10 mouse cellular contexts compared by ENCODE assay signal in the genomic region with DNA sequence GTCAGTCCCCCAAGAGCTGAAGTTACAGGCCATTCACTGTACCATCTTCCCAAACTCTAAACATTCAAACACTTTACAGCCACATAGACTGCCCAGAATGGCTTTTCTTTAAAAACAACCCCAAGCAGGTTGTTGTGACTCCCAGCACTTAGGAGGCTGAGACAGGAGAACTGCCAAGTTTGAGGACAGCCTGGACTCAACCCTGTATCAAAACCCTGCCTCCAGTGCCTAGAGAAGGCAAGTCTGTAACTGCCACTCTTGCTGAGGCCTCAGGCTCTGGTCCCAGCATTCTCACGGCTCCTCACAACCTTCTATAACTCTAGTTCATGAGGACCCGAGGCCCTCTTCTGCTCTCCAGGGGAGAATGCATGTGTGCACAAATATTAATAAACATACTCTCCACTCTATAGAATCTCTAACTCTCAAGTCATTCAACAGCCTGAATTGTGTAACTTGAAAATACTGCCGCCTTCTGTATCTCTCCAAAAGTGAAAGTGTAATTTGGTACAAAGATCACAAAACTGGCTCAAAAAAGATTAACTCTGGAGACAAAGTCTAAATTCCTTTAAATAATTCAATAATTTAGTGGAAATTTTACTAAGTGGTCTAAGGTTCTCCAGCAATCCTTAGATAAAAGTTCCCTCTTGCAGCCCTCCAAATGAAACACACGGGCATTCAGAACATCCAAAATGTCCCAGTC. TPM values are rescaled to one million over a fixed set of nuclear protein-coding genes. Genes with fewer than 3 reads are reported as not detected.
DNase-seq lines count a peak whose midpoint lies in the region; ATAC-seq and TF ChIP-seq lines count a peak whose summit lies in the region.
"Had no signal": no experiment of that assay in that cellular context is flagged by ENCODE, and none has a peak within 500 bp of the region (broad histone marks: within the 10 kb centered on the region; RNA-seq: fewer than 3 reads in every experiment).

No protein-coding gene starts in this region.

- peak; percentile 28 for DNase-seq in CD4-positive, CD25-positive, alpha-beta regulatory T cell, adult 2 months (ENCODE audit: low read depth, low spot score)
- DNase-seq in hindbrain, postnatal 0 days (ENCODE audit: low spot score), result no peak
- DNase-seq in A20 (ENCODE audit: low read depth, low spot score), result peak; percentile 32
- DNase-seq in thymus, postnatal 0 days (ENCODE audit: low spot score), result no peak
- no peak for DNase-seq in embryo, embryonic 10 days (ENCODE audit: low spot score)
- DNase-seq: lung, postnatal 4 days had no signal

- H3K4me3 ChIP-seq in hindbrain, postnatal 0 days (ENCODE audit: low read length), result no peak overlapping the region
- H3K4me3 ChIP-seq in hindbrain, embryonic 13.5 days, result no peak overlapping the region
- H3K4me3 ChIP-seq in intestine, embryonic 16.5 days (ENCODE audit: low read length), result no peak overlapping the region
- H3K4me3 ChIP-seq: layer of hippocampus, adult 2 months had no signal

- no peaks in the 10 kb centered on the region for H3K27me3 ChIP-seq in hindbrain, postnatal 0 days (ENCODE audit: insufficient read depth, low read length)
- H3K27me3 ChIP-seq in hindbrain, embryonic 13.5 days, result no peaks in the 10 kb centered on the region
- H3K27me3 ChIP-seq in intestine, embryonic 16.5 days (replicated peaks; ENCODE audit: control insufficient read depth, insufficient read depth, low read length), result no peaks in the 10 kb centered on the region

- H3K9me3 ChIP-seq in hindbrain, postnatal 0 days (ENCODE audit: low read length), result no peaks in the 10 kb centered on the region
- no peaks in the 10 kb centered on the region for H3K9me3 ChIP-seq in hindbrain, embryonic 13.5 days
- no peaks in the 10 kb centered on the region for H3K9me3 ChIP-seq in intestine, embryonic 16.5 days (ENCODE audit: control insufficient read depth, low read length)

- WGBS in hindbrain, postnatal 0 days, result 69% methylated on average over 4 of the region's 4 CpGs
- WGBS in hindbrain, embryonic 13.5 days, result 81% methylated on average over 4 of the region's 4 CpGs
- 56% methylated on average over 4 of the region's 4 CpGs for WGBS in intestine, embryonic 16.5 days

- H3K27ac ChIP-seq in hindbrain, postnatal 0 days, result no peak overlapping the region
- H3K27ac ChIP-seq in hindbrain, embryonic 13.5 days, result no peak overlapping the region
- H3K27ac ChIP-seq in intestine, embryonic 16.5 days (ENCODE audit: low read length), result no peak overlapping the region
- H3K27ac ChIP-seq: layer of hippocampus, adult 2 months had no signal

- H3K9ac ChIP-seq in hindbrain, postnatal 0 days (replicated peaks; ENCODE audit: low read length), result no peak overlapping the region
- no peak overlapping the region for H3K9ac ChIP-seq in hindbrain, embryonic 13.5 days
- H3K9ac ChIP-seq in intestine, embryonic 16.5 days (ENCODE audit: low read depth, low read length), result no peak overlapping the region

- no peak for ATAC-seq in CD4-positive, CD25-positive, alpha-beta regulatory T cell, adult 4 months
- ATAC-seq in hindbrain, postnatal 0 days, result no peak
- no peak for ATAC-seq in hindbrain, embryonic 13.5 days (ENCODE audit: low FRiP score)
- ATAC-seq in intestine, embryonic 16.5 days, result no peak

- H3K36me3 ChIP-seq in hindbrain, postnatal 0 days (ENCODE audit: insufficient read depth, low read length), result no peaks in the 10 kb centered on the region
- no peaks in the 10 kb centered on the region for H3K36me3 ChIP-seq in hindbrain, embryonic 13.5 days
- no peaks in the 10 kb centered on the region for H3K36me3 ChIP-seq in intestine, embryonic 16.5 days (ENCODE audit: control insufficient read depth, insufficient read depth, low read length)

- peaks cover 2% of the 10 kb centered on the region; the same call in 1 of the 2 replicates for H3K4me1 ChIP-seq in hindbrain, postnatal 0 days (ENCODE audit: insufficient read depth, low read length)
- H3K4me1 ChIP-seq in hindbrain, embryonic 13.5 days (replicated peaks), result peaks cover 40% of the 10 kb centered on the region
- peaks cover 17% of the 10 kb centered on the region for H3K4me1 ChIP-seq in intestine, embryonic 16.5 days (ENCODE audit: control insufficient read depth, insufficient read depth, low read length)

- H3K4me2 ChIP-seq in hindbrain, postnatal 0 days (ENCODE audit: low read depth, low read length), result peak overlapping the region; percentile 76; the same call in 1 of the 2 replicates
- no peak overlapping the region for H3K4me2 ChIP-seq in hindbrain, embryonic 13.5 days
- peak overlapping the region; percentile 7; the same call in 1 of the 2 replicates for H3K4me2 ChIP-seq in intestine, embryonic 16.5 days (ENCODE audit: low read depth, low read length)

- no peak for TF ChIP-seq CTCF in hindbrain, postnatal 0 days (IDR thresholded peaks at IDR 0.05; ENCODE audit: low read depth)

RNA-seq across cellular contexts. Expression of a gene that starts 2.8 kb away (rescaled TPM):
- 10 to 100 TPM; 60.5 to 81.2 TPM for polyA plus RNA-seq in CD4-positive, CD25-positive, alpha-beta regulatory T cell, adult 4 months (2017; shearing (Covaris generic))
- total RNA-seq in hindbrain, postnatal 0 days (2014; rRNA removed), result 34.3 and 46.5 TPM in 2 replicates
- 60.8 and 73.8 TPM in 2 replicates for polyA plus RNA-seq in hindbrain, postnatal 0 days (2015; fragmentation: Nextera tagmentation; extraction: Ambion mirVana)
- 81.8 and 83.9 TPM in 2 replicates for polyA plus RNA-seq in hindbrain, embryonic 13.5 days (2015; fragmentation: Nextera tagmentation; extraction: Ambion mirVana)
- polyA plus RNA-seq in intestine, embryonic 16.5 days (2015; fragmentation: Nextera tagmentation; extraction: Ambion mirVana), result 35.1 and 56.8 TPM in 2 replicates
- 53.3 and 60.7 TPM in 2 replicates for polyA plus RNA-seq in thymus, postnatal 0 days (2015; fragmentation: Nextera tagmentation; extraction: Ambion mirVana)

RNA-seq across cellular contexts. Expression of a gene that starts 39.3 kb away (rescaled TPM):
- 100 to 1,000 TPM; 150 to 275 TPM for polyA plus RNA-seq in CD4-positive, CD25-positive, alpha-beta regulatory T cell, adult 4 months (2017; shearing (Covaris generic))
- 94.4 and 108 TPM in 2 replicates for total RNA-seq in hindbrain, postnatal 0 days (2014; rRNA removed)
- polyA plus RNA-seq in hindbrain, postnatal 0 days (2015; fragmentation: Nextera tagmentation; extraction: Ambion mirVana), result 66.4 and 75.2 TPM in 2 replicates
- 109 TPM in 2 replicates for polyA plus RNA-seq in hindbrain, embryonic 13.5 days (2015; fragmentation: Nextera tagmentation; extraction: Ambion mirVana)
- polyA plus RNA-seq in intestine, embryonic 16.5 days (2015; fragmentation: Nextera tagmentation; extraction: Ambion mirVana), result 75.0 and 75.7 TPM in 2 replicates
- polyA plus RNA-seq in thymus, postnatal 0 days (2015; fragmentation: Nextera tagmentation; extraction: Ambion mirVana), result 73.0 and 82.9 TPM in 2 replicates

Comparison
In these comparisons a context has a peak if more than half of its experiments do, and no peak if none do; other contexts are left out.
1. DNase-seq: peak in CD4-positive, CD25-positive, alpha-beta regulatory T cell, adult 2 months (single experiment) and A20 (single experiment); none in hindbrain, postnatal 0 days (single experiment), thymus, postnatal 0 days (single experiment) and embryo, embryonic 10 days (single experiment).